Mouse (Mus musculus) kidney, embryonic 14.5 days (tissue): ENCODE data around the gene Aire. TPM values are rescaled to one million over a fixed set of nuclear protein-coding genes. Genes with fewer than 3 reads are reported as not detected.
A peak's percentile ranks its signal among the peaks of the same experiment; 100 is the strongest.

ENCODE experiments used
- ATAC-seq: fragments of 200-750 bp; cut with Nextera tagmentation; 2 replicates; pipeline ENCODE4 v1.8.0; 2017; ENCODE audit warnings: moderate number of reproducible peaks, mild to moderate bottlenecking, moderate TSS enrichment, moderate library complexity; ENCODE audit not compliant: low FRiP score, low TSS enrichment
- H3K27ac ChIP-seq: fragments of 300-500 bp; sonication (generic); 2 replicates; pipeline ENCODE4 v1.5.1; 2014; ENCODE audit warnings: low read depth, mild to moderate bottlenecking, low read length, moderate library complexity, mixed read lengths
- H3K27me3 ChIP-seq: fragments of 300-500 bp; sonication (generic); 2 replicates; pipeline ENCODE4 v1.6.1; 2014; ENCODE audit warnings: mild to moderate bottlenecking, low read length; ENCODE audit not compliant: control insufficient read depth, insufficient read depth
- H3K36me3 ChIP-seq: fragments of 300-500 bp; sonication (generic); 2 replicates; pipeline ENCODE4 v1.6.1; 2014; ENCODE audit warnings: low read length, mixed read lengths; ENCODE audit not compliant: control insufficient read depth, insufficient read depth
- H3K4me1 ChIP-seq: fragments of 300-500 bp; sonication (generic); 2 replicates; pipeline ENCODE4 v1.6.1; 2014; ENCODE audit warnings: low read length, mixed read lengths; ENCODE audit not compliant: control insufficient read depth, insufficient read depth
- H3K4me2 ChIP-seq: fragments of 300-500 bp; sonication (generic); replicated peaks from 2 replicates; pipeline ENCODE4 v1.6.1; 2014; ENCODE audit warnings: low read depth, mild to moderate bottlenecking, low read length
- H3K4me3 ChIP-seq: fragments of 300-500 bp; sonication (generic); 2 replicates; pipeline ENCODE4 v1.5.1; 2014; ENCODE audit warnings: mild to moderate bottlenecking, low read length
- H3K9ac ChIP-seq: fragments of 300-500 bp; sonication (generic); 2 replicates; pipeline ENCODE4 v1.6.1; 2014; ENCODE audit warnings: low read depth, mild to moderate bottlenecking, low read length, moderate library complexity
- H3K9me3 ChIP-seq: fragments of 300-500 bp; sonication (generic); 2 replicates; pipeline ENCODE4 v1.6.1; 2016; ENCODE audit warnings: low read length; ENCODE audit not compliant: control insufficient read depth
- WGBS: fragments of 180-500 bp; shearing (Covaris S2); extraction: QIAGEN DNeasy Blood & Tissue Kit; methylation state at CpG from one replicate; pipeline ENCODE4 v1.1.7; 2014; 5-methylcytosine and 5-hydroxymethylcytosine counted together
- polyA plus RNA-seq: library from polyadenylated mRNA; unstranded; fragments of >200 nt; fragmentation: Nextera tagmentation; extraction: Ambion mirVana; gene quantifications from 2 replicates; pipeline ENCODE4 v1.2.1, GENCODE M21; 2014

The Aire gene
- polyA plus RNA-seq, 1 experiment from 2014 or later: 1.2 TPM

GRCm38 (mm10) chr10:78079955-78080591, 36.7 kb upstream of the Aire start:
- no peak overlapping the region for H3K4me3 ChIP-seq

GRCm38 (mm10) chr10:78078276-78078675, 34.9 kb upstream of the Aire start:
- H3K4me1 ChIP-seq: no peaks in the 10 kb centered on the region
- no peak overlapping the region for H3K4me2 ChIP-seq
- no peak overlapping the region for H3K9ac ChIP-seq
- no peak overlapping the region for H3K27ac ChIP-seq
- no peaks in the 10 kb centered on the region for H3K36me3 ChIP-seq
- H3K4me3 ChIP-seq: no peak overlapping the region
- no peaks in the 10 kb centered on the region for H3K9me3 ChIP-seq
- no peaks in the 10 kb centered on the region for H3K27me3 ChIP-seq
- no peak for ATAC-seq
- WGBS: 78% methylated on average over 5 of the region's 5 CpGs

More at GRCm38 (mm10) chr10:78079955-78080591, 36.7 kb upstream of the Aire start:
- WGBS: 89% methylated on average over 4 of the region's 4 CpGs
- Histone ChIP-seq H3K27ac (no peak overlapping the region), H3K9me3 (no peaks in the 10 kb centered on the region), H3K36me3 (no peaks in the 10 kb centered on the region), H3K9ac (no peak overlapping the region), H3K4me2 (no peak overlapping the region), H3K27me3 (no peaks in the 10 kb centered on the region), H3K4me1 (no peaks in the 10 kb centered on the region)
- no peak for ATAC-seq

DNA sequence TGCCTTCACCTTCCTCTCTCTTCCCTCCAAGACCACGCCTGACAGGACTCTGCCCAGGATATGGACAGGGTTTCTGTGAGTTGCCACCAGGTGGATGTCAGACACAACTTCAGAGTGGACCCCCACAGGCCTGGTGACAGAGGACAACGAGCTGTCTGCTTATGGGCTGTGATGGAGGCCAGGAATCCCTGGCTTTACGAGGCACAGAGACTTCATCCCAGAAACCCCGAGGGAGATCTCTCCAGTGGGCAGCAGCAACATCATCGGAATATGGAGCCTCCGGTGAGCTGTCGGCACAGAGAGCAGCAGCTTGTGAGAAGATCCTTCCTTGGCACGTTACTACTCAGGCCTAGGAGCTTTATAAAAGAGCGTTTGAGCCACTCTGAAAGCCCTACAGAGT, 34.5 kb upstream of the Aire start:
- no peak overlapping the region for H3K27ac ChIP-seq
- no peaks in the 10 kb centered on the region for H3K27me3 ChIP-seq
- H3K4me2 ChIP-seq: no peak overlapping the region
- no peak overlapping the region for H3K9ac ChIP-seq
- no peak overlapping the region for H3K4me3 ChIP-seq
- no peaks in the 10 kb centered on the region for H3K4me1 ChIP-seq
- WGBS: 83% methylated on average over 9 of the region's 9 CpGs
- ATAC-seq: no peak
- no peaks in the 10 kb centered on the region for H3K36me3 ChIP-seq
- no peaks in the 10 kb centered on the region for H3K9me3 ChIP-seq

DNA sequence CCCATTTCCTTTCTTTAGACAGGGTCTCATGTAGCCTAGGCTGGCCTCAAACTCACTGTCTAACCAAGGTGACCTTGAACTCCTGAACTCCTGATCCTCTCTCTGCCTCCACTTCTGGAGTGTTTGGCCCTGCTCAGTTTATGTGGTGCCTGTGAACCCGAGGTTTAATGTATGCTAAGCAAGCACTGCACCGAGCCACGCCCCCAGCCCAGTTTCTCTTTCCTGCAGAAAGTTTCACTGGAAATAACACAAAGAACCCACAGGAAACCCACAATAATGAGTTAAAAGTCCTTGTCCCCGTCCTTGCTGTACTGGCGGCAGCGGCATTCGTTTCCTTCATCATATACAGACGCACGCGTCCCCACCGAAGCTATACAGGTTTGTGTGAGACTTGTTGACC, 31.6 kb upstream of the Aire start:
- 88% methylated on average over 11 of the region's 11 CpGs for WGBS
- Histone ChIP-seq H3K27me3 (no peaks in the 10 kb centered on the region), H3K4me1 (peaks cover 2% of the 10 kb centered on the region), H3K36me3 (no peaks in the 10 kb centered on the region), H3K27ac (no peak overlapping the region), H3K9me3 (no peaks in the 10 kb centered on the region), H3K9ac (no peak overlapping the region), H3K4me3 (no peak overlapping the region), H3K4me2 (no peak overlapping the region)
- no peak for ATAC-seq

DNA sequence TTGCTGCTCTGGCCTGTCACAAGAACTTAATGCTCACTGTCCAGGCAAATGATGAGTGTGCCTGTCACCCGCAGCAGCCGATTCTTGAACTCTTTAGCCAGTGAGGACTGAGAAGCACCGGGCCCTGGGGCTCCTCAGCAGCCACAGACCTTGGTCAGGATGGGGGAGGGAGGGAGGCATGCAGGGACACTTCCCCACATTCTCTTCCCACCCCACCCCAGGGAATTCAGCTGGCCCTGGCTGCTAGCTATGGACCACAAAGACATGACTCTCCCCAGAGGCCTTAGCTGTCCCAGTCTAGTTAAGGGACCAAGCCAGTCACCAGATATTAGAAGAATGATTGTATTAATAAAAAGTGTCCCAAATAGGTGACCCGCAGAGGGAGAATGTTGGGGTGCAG, 30.7 kb upstream of the Aire start:
- 75% methylated on average over 4 of the region's 4 CpGs for WGBS

DNA sequence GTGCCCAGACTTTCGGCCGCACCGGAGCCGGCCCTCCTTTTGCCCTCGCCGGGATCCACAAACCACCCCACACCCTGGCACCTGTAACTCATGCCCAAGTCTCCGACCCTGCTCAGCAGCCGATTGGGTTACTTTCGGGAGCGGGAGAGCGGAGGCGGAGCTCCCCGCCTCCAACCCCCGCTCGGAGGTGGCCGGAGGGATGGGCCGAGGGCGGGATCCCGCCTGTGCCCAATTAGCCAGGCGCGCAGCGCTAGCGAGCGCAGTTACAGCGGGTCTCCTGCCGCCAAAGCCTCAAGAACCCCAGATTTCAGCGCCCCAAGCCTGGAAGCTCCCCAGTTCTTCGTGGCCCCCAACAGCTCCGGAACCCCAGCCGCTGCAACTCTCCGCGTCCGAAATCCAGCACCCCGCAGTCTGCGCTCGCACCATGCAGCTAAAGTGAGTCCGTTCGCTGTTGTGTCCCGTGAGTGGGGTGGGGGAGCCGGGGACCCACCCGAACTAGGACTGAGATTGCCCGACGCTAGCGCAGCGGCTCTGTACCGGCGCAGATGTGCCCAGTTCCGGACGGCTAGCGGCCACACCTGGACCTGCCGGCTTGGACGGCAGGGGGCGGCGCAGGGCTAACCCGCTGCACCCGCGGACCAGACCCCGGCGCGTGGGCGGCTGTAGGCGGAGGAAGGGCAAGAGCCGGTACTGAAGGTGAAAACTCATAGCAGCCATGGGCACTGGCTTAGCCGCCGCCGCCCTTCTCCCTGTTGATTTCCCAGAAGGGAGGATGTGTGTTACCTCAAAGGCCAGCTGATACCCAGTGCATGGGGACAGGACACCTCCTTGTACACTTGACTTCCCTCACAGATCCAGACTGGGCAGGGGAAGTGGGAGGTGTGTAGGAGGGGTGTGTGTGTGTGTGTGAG, 25.9 kb upstream of the Aire start, which contains the start of gene Icosl:
Gene Icosl, plus strand, starts transcription at position 202 of the 911 bp plus-strand sequence.
- peak; percentile 93 for ATAC-seq
- peaks cover 6% of the 10 kb centered on the region for H3K4me1 ChIP-seq
- no peaks in the 10 kb centered on the region for H3K36me3 ChIP-seq
- peak within 1 kb of the TSS; percentile 99 for H3K4me2 ChIP-seq
- no peaks in the 10 kb centered on the region for H3K27me3 ChIP-seq
- H3K9me3 ChIP-seq: no peaks in the 10 kb centered on the region
- H3K27ac ChIP-seq: no peak within 1 kb of the TSS
- under 1% methylated on average over 66 of the region's 66 CpGs for WGBS
- H3K9ac ChIP-seq: peak within 1 kb of the TSS; percentile 68
- peak within 1 kb of the TSS; percentile 74 for H3K4me3 ChIP-seq

More for the DNA sequence above, 30.7 kb upstream of the Aire start:
- Histone ChIP-seq H3K4me2 (no peak overlapping the region), H3K9me3 (no peaks in the 10 kb centered on the region), H3K27me3 (no peaks in the 10 kb centered on the region), H3K36me3 (no peaks in the 10 kb centered on the region), H3K9ac (no peak overlapping the region), H3K4me1 (peaks cover 6% of the 10 kb centered on the region), H3K4me3 (no peak overlapping the region), H3K27ac (no peak overlapping the region)
- ATAC-seq: no peak

DNA sequence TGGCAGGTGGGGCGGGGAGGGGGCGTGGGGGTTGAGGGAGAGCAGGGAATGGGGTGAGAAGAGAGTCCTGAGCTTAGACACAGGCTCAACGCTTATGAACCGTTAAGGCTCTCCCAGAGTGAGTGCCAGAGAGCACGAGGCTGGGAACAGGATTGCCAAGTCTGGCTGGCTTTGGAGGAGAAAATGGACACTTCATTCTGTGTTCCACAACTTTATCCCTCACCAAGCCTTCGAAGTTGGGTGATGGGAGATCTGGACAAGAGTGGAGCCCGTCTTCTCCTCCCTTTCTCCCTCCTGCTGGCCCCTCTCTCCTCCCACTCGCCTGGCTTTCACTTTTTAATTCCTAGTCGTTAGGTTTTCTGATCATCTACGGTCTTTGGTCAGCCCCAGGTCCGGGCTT, 25.1 kb upstream of the Aire start:
- peak overlapping the region; percentile 68; the same call in 1 of the 2 replicates for H3K9ac ChIP-seq
- WGBS: 16% methylated on average over 11 of the region's 11 CpGs

GRCm38 (mm10) chr10:78067226-78067625, 23.8 kb upstream of the Aire start:
- Histone ChIP-seq H3K4me1 (peaks cover 6% of the 10 kb centered on the region), H3K4me3 (no peak overlapping the region), H3K36me3 (no peaks in the 10 kb centered on the region), H3K9me3 (no peaks in the 10 kb centered on the region), H3K9ac (no peak overlapping the region), H3K27ac (no peak overlapping the region), H3K4me2 (no peak overlapping the region), H3K27me3 (no peaks in the 10 kb centered on the region)
- ATAC-seq: no peak
- 39% methylated on average over 4 of the region's 4 CpGs for WGBS

More for the DNA sequence above, 25.1 kb upstream of the Aire start:
- Histone ChIP-seq H3K36me3 (no peaks in the 10 kb centered on the region), H3K4me2 (peak overlapping the region; percentile 99), H3K27me3 (no peaks in the 10 kb centered on the region), H3K4me1 (peaks cover 6% of the 10 kb centered on the region), H3K4me3 (peak overlapping the region; percentile 74), H3K27ac (no peak overlapping the region), H3K9me3 (no peaks in the 10 kb centered on the region)
- ATAC-seq: no peak

- H3K27me3 ChIP-seq: no peaks in the 10 kb centered on the region
- no peaks in the 10 kb centered on the region for H3K4me1 ChIP-seq
- no peaks in the 10 kb centered on the region for H3K36me3 ChIP-seq
- no peak for ATAC-seq
- H3K4me2 ChIP-seq: no peak overlapping the region
- H3K27ac ChIP-seq: no peak overlapping the region
- no peak overlapping the region for H3K9ac ChIP-seq
- H3K4me3 ChIP-seq: no peak overlapping the region
- no peaks in the 10 kb centered on the region for H3K9me3 ChIP-seq
- 87% methylated on average over 9 of the region's 9 CpGs for WGBS
Observed at GRCm38 (mm10) chr10:78063122-78063521, 19.7 kb upstream of the Aire start.
